Mouse (Mus musculus) small intestine, adult 2 months (tissue): ENCODE results near the gene Rab29.

Experiments used
- CTCF ChIP-seq: fragments of 200-500 bp; IDR thresholded peaks from 2 replicates; pipeline ENCODE4 v1.5.1; 2012; ENCODE audit warnings: low read depth, mild to moderate bottlenecking, control low read depth, inconsistent platforms, low read length, moderate library complexity, mixed read lengths; ENCODE audit not compliant: insufficient replicate concordance, insufficient read length; ENCODE audit errors: extremely low read depth
- POLR2A ChIP-seq: fragments of 200-500 bp; IDR thresholded peaks from 2 replicates; pipeline ENCODE4 v1.6.1; 2012; ENCODE audit warnings: low read depth, mild to moderate bottlenecking, control low read depth, inconsistent platforms, low read length, moderate library complexity

DNA sequence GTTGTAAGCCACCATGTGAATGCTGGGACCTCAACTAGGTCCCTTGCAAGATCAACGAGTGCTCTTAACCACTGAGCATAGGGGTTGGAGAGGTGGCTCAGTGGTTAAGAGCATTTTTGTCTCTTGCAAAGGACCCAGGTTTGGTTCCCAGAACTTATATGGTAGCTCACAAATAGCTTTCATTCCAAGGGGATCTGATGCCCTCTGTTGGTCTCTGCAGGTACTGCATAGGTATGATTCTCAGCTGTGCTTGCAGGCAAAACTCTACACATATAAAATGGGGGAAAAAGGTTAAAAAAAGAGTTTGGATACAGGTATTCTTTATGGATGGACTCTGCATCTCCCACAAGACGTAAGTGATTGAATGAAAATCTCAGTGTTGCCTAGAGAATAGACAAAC is 15.8 kb downstream of the Rab29 start:
- TF ChIP-seq POLR2A = no peak
- TF ChIP-seq CTCF = peak; percentile 29; the same call in 1 of the 2 replicates
